Mouse (Mus musculus): ENCODE measurements around the gene Majin. TPM values are rescaled to one million over a fixed set of nuclear protein-coding genes. Genes with fewer than 3 reads are reported as not detected.

Majin gene
- polyA plus RNA-seq, 1 experiment, result not detected

DNA sequence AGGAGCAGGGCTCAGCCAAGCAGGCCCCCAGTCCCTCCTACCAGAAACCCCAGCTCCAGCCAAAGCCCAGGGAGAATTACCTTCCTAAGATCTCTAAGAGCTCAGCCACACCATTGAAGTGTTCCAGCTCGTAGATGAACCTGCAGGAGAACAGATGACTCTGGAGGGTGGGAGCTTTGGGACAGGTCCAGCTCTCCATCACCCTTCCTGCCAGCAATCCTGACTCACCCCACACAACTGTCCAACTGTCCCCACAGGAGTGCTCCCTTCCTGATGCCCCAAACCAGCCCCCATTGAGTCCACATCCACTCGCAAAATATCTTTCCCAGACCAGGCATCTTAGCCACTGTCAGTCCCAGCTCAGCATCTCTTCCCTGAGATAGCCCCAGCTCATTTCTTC is 46.8 kb downstream of the Majin start:
- no peak overlapping the region for H3ac ChIP-seq (ENCODE audit: control insufficient read depth, insufficient read length)
- peaks cover 5% of the 10 kb centered on the region for H3K79me2 ChIP-seq (ENCODE audit: control insufficient read depth, insufficient read depth)
- H3K27me3 ChIP-seq (ENCODE audit: control insufficient read depth, insufficient read depth, insufficient read length), result no peaks in the 10 kb centered on the region
- peaks cover 6% of the 10 kb centered on the region for H3K36me3 ChIP-seq (ENCODE audit: control insufficient read depth, insufficient read depth)
- no peak overlapping the region for H3K4me3 ChIP-seq
- H3K4me2 ChIP-seq (ENCODE audit: low read depth), result no peak overlapping the region
- TF ChIP-seq E2F4 (IDR thresholded peaks at IDR 0.05; ENCODE audit: insufficient read depth) (no peak), USF1 (IDR thresholded peaks at IDR 0.05; ENCODE audit: low read depth) (no peak), SRF (IDR thresholded peaks at IDR 0.05; ENCODE audit: control insufficient read depth, insufficient read length, low read depth) (no peak), MYOD1 (IDR thresholded peaks at IDR 0.05; ENCODE audit: control insufficient read depth in 1 of 3, insufficient read length in 2 of 3, low read depth in 2 of 3) (no peak), REST (IDR thresholded peaks at IDR 0.05; ENCODE audit: insufficient read depth, insufficient read length) (no peak), POLR2AphosphoS2 (IDR thresholded peaks at IDR 0.05; ENCODE audit: insufficient read length, low read depth) (no peak), POLR2A (IDR thresholded peaks at IDR 0.05; ENCODE audit: insufficient read length, low read depth) (no peak), TCF3 (IDR thresholded peaks at IDR 0.05; ENCODE audit: insufficient read length, low read depth) (no peak), MAX (IDR thresholded peaks at IDR 0.05; ENCODE audit: low read depth) (no peak), MYOG (IDR thresholded peaks at IDR 0.05; ENCODE audit: control insufficient read depth in 1 of 3, insufficient read depth in 1 of 3, insufficient read length in 2 of 3, low read depth in 2 of 3) (no peak), TCF12 (IDR thresholded peaks at IDR 0.05; ENCODE audit: insufficient read depth, poor library complexity, severe bottlenecking) (no peak), CEBPB (IDR thresholded peaks at IDR 0.05; ENCODE audit: insufficient read depth, poor library complexity, severe bottlenecking) (no peak)

DNA sequence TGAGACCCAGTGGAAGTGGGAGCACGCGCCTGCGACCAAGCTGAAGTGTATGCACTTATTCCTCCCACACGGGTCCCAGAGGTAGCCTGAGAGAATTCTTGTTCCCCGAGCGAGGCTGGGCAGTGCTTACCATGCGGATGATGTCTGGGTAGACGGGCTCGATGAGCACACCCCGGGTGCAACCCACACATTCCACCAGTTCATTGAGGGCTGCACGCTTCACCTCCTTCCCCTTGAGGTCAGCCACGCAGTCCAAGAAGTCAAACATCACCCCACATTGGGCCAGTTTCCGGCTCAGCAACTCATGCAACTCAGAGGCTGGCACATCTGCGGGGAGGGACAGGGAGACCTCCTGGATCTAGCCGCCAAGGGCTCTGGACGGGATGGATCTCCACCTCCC is 49.5 kb downstream of the Majin start:
- Histone ChIP-seq H3ac (ENCODE audit: control insufficient read depth, insufficient read length) (no peak overlapping the region), H3K4me2 (ENCODE audit: low read depth) (no peak overlapping the region), H3K4me3 (no peak overlapping the region), H3K79me2 (ENCODE audit: control insufficient read depth, insufficient read depth) (peaks cover 5% of the 10 kb centered on the region), H3K27me3 (ENCODE audit: control insufficient read depth, insufficient read depth, insufficient read length) (no peaks in the 10 kb centered on the region), H3K36me3 (ENCODE audit: control insufficient read depth, insufficient read depth) (peaks cover 6% of the 10 kb centered on the region)
- no peak for TF ChIP-seq MYOD1 (IDR thresholded peaks at IDR 0.05; ENCODE audit: control insufficient read depth in 1 of 3, insufficient read length in 2 of 3, low read depth in 2 of 3)
- TF ChIP-seq REST (IDR thresholded peaks at IDR 0.05; ENCODE audit: insufficient read depth, insufficient read length), result no peak
- TF ChIP-seq TCF12 (IDR thresholded peaks at IDR 0.05; ENCODE audit: insufficient read depth, poor library complexity, severe bottlenecking), result no peak
- TF ChIP-seq POLR2AphosphoS2 (IDR thresholded peaks at IDR 0.05; ENCODE audit: insufficient read length, low read depth), result no peak
- no peak for TF ChIP-seq MAX (IDR thresholded peaks at IDR 0.05; ENCODE audit: low read depth)
- no peak for TF ChIP-seq SRF (IDR thresholded peaks at IDR 0.05; ENCODE audit: control insufficient read depth, insufficient read length, low read depth)
- no peak for TF ChIP-seq E2F4 (IDR thresholded peaks at IDR 0.05; ENCODE audit: insufficient read depth)
- TF ChIP-seq TCF3 (IDR thresholded peaks at IDR 0.05; ENCODE audit: insufficient read length, low read depth), result no peak
- TF ChIP-seq MYOG (IDR thresholded peaks at IDR 0.05; ENCODE audit: control insufficient read depth in 1 of 3, insufficient read depth in 1 of 3, insufficient read length in 2 of 3, low read depth in 2 of 3), result no peak
- no peak for TF ChIP-seq CEBPB (IDR thresholded peaks at IDR 0.05; ENCODE audit: insufficient read depth, poor library complexity, severe bottlenecking)
- no peak for TF ChIP-seq POLR2A (IDR thresholded peaks at IDR 0.05; ENCODE audit: insufficient read length, low read depth)
- no peak for TF ChIP-seq USF1 (IDR thresholded peaks at IDR 0.05; ENCODE audit: low read depth)

GRCm38 (mm10) chr19:6234337-6235083 is 50.3 kb downstream of the Majin start:
- TF ChIP-seq USF1 (IDR thresholded peaks at IDR 0.05; ENCODE audit: low read depth), result no peak

GRCm38 (mm10) chr19:6235084-6236052 is 51.2 kb downstream of the Majin start, which contains the start of gene Ppp2r5b:
TSS of gene Ppp2r5b (minus strand) at chr19:6235872.
- Histone ChIP-seq H3K4me2 (ENCODE audit: low read depth) (peak within 1 kb of the TSS; percentile 95), H3K36me3 (ENCODE audit: control insufficient read depth, insufficient read depth) (peaks cover 6% of the 10 kb centered on the region), H3K79me2 (ENCODE audit: control insufficient read depth, insufficient read depth) (peaks cover 5% of the 10 kb centered on the region), H3K27me3 (ENCODE audit: control insufficient read depth, insufficient read depth, insufficient read length) (no peaks in the 10 kb centered on the region), H3ac (ENCODE audit: control insufficient read depth, insufficient read length) (peak within 1 kb of the TSS; percentile 48), H3K4me3 (peak within 1 kb of the TSS; percentile 59)
- TF ChIP-seq E2F4 (IDR thresholded peaks at IDR 0.05; ENCODE audit: insufficient read depth), result no peak
- TF ChIP-seq MAX (IDR thresholded peaks at IDR 0.05; ENCODE audit: low read depth), result no peak
- TF ChIP-seq CEBPB (IDR thresholded peaks at IDR 0.05; ENCODE audit: insufficient read depth, poor library complexity, severe bottlenecking), result no peak
- peak in 2 of 3 experiments; percentile 58 to 80 for TF ChIP-seq MYOG (IDR thresholded peaks at IDR 0.05; ENCODE audit: control insufficient read depth in 1 of 3, insufficient read depth in 1 of 3, insufficient read length in 2 of 3, low read depth in 2 of 3)
- TF ChIP-seq POLR2A (IDR thresholded peaks at IDR 0.05; ENCODE audit: insufficient read length, low read depth), result peak; percentile 92
- TF ChIP-seq TCF3 (IDR thresholded peaks at IDR 0.05; ENCODE audit: insufficient read length, low read depth), result peak; percentile 16
- no peak for TF ChIP-seq TCF12 (IDR thresholded peaks at IDR 0.05; ENCODE audit: insufficient read depth, poor library complexity, severe bottlenecking)
- peak; percentile 90 for TF ChIP-seq POLR2AphosphoS2 (IDR thresholded peaks at IDR 0.05; ENCODE audit: insufficient read length, low read depth)
- peak in 2 of 3 experiments; percentile 19 to 80 for TF ChIP-seq MYOD1 (IDR thresholded peaks at IDR 0.05; ENCODE audit: control insufficient read depth in 1 of 3, insufficient read length in 2 of 3, low read depth in 2 of 3)
- TF ChIP-seq USF1 (IDR thresholded peaks at IDR 0.05; ENCODE audit: low read depth), result no peak
- TF ChIP-seq REST (IDR thresholded peaks at IDR 0.05; ENCODE audit: insufficient read depth, insufficient read length), result no peak
- TF ChIP-seq SRF (IDR thresholded peaks at IDR 0.05; ENCODE audit: control insufficient read depth, insufficient read length, low read depth), result no peak

More at GRCm38 (mm10) chr19:6234337-6235083, 50.3 kb downstream of the Majin start:
- Histone ChIP-seq H3K4me2 (ENCODE audit: low read depth) (peak overlapping the region; percentile 79), H3K36me3 (ENCODE audit: control insufficient read depth, insufficient read depth) (peaks cover 6% of the 10 kb centered on the region), H3ac (ENCODE audit: control insufficient read depth, insufficient read length) (peak overlapping the region; percentile 48), H3K27me3 (ENCODE audit: control insufficient read depth, insufficient read depth, insufficient read length) (no peaks in the 10 kb centered on the region), H3K79me2 (ENCODE audit: control insufficient read depth, insufficient read depth) (peaks cover 5% of the 10 kb centered on the region), H3K4me3 (peak overlapping the region; percentile 59)
